Mouse (Mus musculus): ENCODE data around the gene Tnnt3. TPM values are rescaled to one million over a fixed set of nuclear protein-coding genes. Genes with fewer than 3 reads are reported as not detected.

The Tnnt3 gene
- polyA plus RNA-seq, 1 experiment from 2014 or later = 16.0 TPM

- no peak for ATAC-seq (replicated peaks; ENCODE audit: insufficient number of reproducible peaks, low FRiP score, low TSS enrichment)
- Histone ChIP-seq H3K27ac (ENCODE audit: low read depth, low read length) (peak overlapping the region; percentile 86), H3K36me3 (ENCODE audit: control insufficient read depth, insufficient read depth, low read length) (no peaks in the 10 kb centered on the region), H3K4me3 (ENCODE audit: low read depth, low read length) (0 out of 2 replicates have a peak overlapping the region, but pooled peaks have one; percentile 14), H3K4me1 (ENCODE audit: control insufficient read depth, insufficient read depth, low read length) (peaks cover 44% of the 10 kb centered on the region), H3K9me3 (replicated peaks; ENCODE audit: control insufficient read depth, low read length) (no peaks in the 10 kb centered on the region), H3K9ac (ENCODE audit: low read depth, low read length) (peak overlapping the region; percentile 69), H3K4me2 (peak overlapping the region; percentile 45), H3K27me3 (ENCODE audit: control insufficient read depth, insufficient read depth, low read length) (no peaks in the 10 kb centered on the region)
- 45% methylated on average over 15 of the region's 15 CpGs for WGBS (ENCODE audit: insufficient replicate concordance)
Measured at GRCm38 (mm10) chr7:142471884-142472570, 26.6 kb upstream of the Tnnt3 start.

GRCm38 (mm10) chr7:142472936-142473335 lies 25.7 kb upstream of the Tnnt3 start:
- Histone ChIP-seq H3K27ac (ENCODE audit: low read depth, low read length) (0 out of 2 replicates have a peak overlapping the region, but pooled peaks have one; percentile 86), H3K4me2 (peak overlapping the region; percentile 12; the same call in 1 of the 2 replicates), H3K36me3 (ENCODE audit: control insufficient read depth, insufficient read depth, low read length) (no peaks in the 10 kb centered on the region), H3K9ac (ENCODE audit: low read depth, low read length) (0 out of 2 replicates have a peak overlapping the region, but pooled peaks have one; percentile 69), H3K27me3 (ENCODE audit: control insufficient read depth, insufficient read depth, low read length) (no peaks in the 10 kb centered on the region), H3K9me3 (replicated peaks; ENCODE audit: control insufficient read depth, low read length) (no peaks in the 10 kb centered on the region), H3K4me1 (ENCODE audit: control insufficient read depth, insufficient read depth, low read length) (peaks cover 45% of the 10 kb centered on the region), H3K4me3 (ENCODE audit: low read depth, low read length) (no peak overlapping the region)
- WGBS (ENCODE audit: insufficient replicate concordance) = 91% methylated on average over 4 of the region's 4 CpGs
- no peak for ATAC-seq (replicated peaks; ENCODE audit: insufficient number of reproducible peaks, low FRiP score, low TSS enrichment)

DNA sequence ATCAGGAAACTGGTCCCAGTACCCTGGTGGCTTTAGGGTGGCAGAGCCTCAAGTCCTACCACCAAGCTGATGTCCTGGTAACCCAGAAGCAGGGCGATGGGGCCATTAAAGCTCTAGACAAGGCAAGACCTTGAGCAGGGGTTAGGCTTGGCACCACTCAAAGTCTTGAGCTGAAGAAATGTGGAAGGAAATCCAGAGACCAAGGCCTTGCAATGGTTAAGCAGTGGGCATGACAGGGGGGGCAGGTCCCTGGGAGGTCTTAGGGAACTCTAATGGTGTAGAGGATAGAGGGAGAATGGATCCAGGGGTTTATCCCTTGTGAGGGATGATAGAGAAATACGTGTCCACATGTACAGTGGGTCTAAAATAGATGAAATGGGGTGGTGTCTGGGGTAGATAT lies 25.2 kb upstream of the Tnnt3 start:
- Histone ChIP-seq H3K4me2 (peak overlapping the region; percentile 12; the same call in 1 of the 2 replicates), H3K27ac (ENCODE audit: low read depth, low read length) (no peak overlapping the region)

DNA sequence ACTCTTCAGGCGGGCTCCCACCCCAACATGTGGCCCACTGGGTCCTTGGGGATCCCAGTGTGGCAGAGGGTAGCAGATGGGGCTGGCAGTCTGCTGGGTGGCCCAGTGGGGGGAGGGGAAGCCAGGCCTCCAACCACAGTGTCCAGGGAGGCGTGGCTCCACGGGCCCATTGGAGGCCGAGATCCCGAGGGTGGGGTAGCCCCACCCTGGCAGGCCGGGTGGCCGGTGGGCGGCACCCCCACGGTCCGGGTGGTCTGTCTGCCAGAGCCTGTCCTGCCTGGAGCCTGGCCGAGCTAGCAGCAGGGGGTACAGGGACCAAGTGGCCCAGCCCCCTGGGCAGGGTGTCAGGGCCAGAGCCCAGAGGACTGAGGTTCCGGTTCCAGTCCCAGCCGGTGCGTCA lies 23.8 kb upstream of the Tnnt3 start:
- Histone ChIP-seq H3K27me3 (ENCODE audit: control insufficient read depth, insufficient read depth, low read length) (no peaks in the 10 kb centered on the region), H3K36me3 (ENCODE audit: control insufficient read depth, insufficient read depth, low read length) (no peaks in the 10 kb centered on the region), H3K4me2 (no peak overlapping the region), H3K4me3 (ENCODE audit: low read depth, low read length) (no peak overlapping the region), H3K27ac (ENCODE audit: low read depth, low read length) (peak overlapping the region; percentile 5; the same call in 1 of the 2 replicates), H3K4me1 (ENCODE audit: control insufficient read depth, insufficient read depth, low read length) (peaks cover 56% of the 10 kb centered on the region), H3K9me3 (replicated peaks; ENCODE audit: control insufficient read depth, low read length) (no peaks in the 10 kb centered on the region), H3K9ac (ENCODE audit: low read depth, low read length) (no peak overlapping the region; the same call in 1 of the 2 replicates)
- WGBS (ENCODE audit: insufficient replicate concordance) = 76% methylated on average over 14 of the region's 14 CpGs
- ATAC-seq (replicated peaks; ENCODE audit: insufficient number of reproducible peaks, low FRiP score, low TSS enrichment) = no peak

More for the DNA sequence above, 25.2 kb upstream of the Tnnt3 start:
- no peak overlapping the region for H3K4me3 ChIP-seq (ENCODE audit: low read depth, low read length)
- peaks cover 46% of the 10 kb centered on the region for H3K4me1 ChIP-seq (ENCODE audit: control insufficient read depth, insufficient read depth, low read length)
- no peak overlapping the region for H3K9ac ChIP-seq (ENCODE audit: low read depth, low read length)
- no peaks in the 10 kb centered on the region for H3K9me3 ChIP-seq (replicated peaks; ENCODE audit: control insufficient read depth, low read length)
- H3K36me3 ChIP-seq (ENCODE audit: control insufficient read depth, insufficient read depth, low read length) = no peaks in the 10 kb centered on the region
- WGBS (ENCODE audit: insufficient replicate concordance) = 90% methylated on average over 2 of the region's 2 CpGs
- ATAC-seq (replicated peaks; ENCODE audit: insufficient number of reproducible peaks, low FRiP score, low TSS enrichment) = no peak
- no peaks in the 10 kb centered on the region for H3K27me3 ChIP-seq (ENCODE audit: control insufficient read depth, insufficient read depth, low read length)

DNA sequence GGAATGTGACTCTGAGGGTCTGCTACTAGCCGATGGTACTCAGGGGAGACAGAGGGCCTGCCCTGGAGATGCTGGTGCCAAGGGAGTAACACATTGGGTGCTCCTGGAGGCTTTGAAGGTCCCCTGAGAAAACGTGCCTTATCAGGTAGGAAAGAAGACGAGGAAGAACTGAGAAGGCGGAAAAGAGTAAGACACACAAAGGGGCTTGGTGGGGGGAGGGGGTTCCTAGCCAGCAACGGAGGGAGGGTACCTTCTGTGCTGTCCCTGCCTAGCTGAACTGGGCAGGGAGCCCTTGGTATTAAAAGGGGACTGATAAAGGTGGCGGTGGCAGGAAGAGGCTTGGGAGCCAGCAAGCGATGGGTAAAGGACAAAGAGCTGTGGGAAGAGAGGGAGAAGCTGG lies 23.0 kb upstream of the Tnnt3 start:
- H3K4me2 ChIP-seq = no peak overlapping the region
- peak overlapping the region; percentile 5; the same call in 1 of the 2 replicates for H3K27ac ChIP-seq (ENCODE audit: low read depth, low read length)
- H3K36me3 ChIP-seq (ENCODE audit: control insufficient read depth, insufficient read depth, low read length) = no peaks in the 10 kb centered on the region
- H3K9ac ChIP-seq (ENCODE audit: low read depth, low read length) = no peak overlapping the region
- ATAC-seq (replicated peaks; ENCODE audit: insufficient number of reproducible peaks, low FRiP score, low TSS enrichment) = no peak
- H3K4me3 ChIP-seq (ENCODE audit: low read depth, low read length) = no peak overlapping the region
- WGBS (ENCODE audit: insufficient replicate concordance) = 39% methylated on average over 7 of the region's 7 CpGs
- H3K27me3 ChIP-seq (ENCODE audit: control insufficient read depth, insufficient read depth, low read length) = no peaks in the 10 kb centered on the region
- peaks cover 51% of the 10 kb centered on the region for H3K4me1 ChIP-seq (ENCODE audit: control insufficient read depth, insufficient read depth, low read length)
- H3K9me3 ChIP-seq (replicated peaks; ENCODE audit: control insufficient read depth, low read length) = no peaks in the 10 kb centered on the region

GRCm38 (mm10) chr7:142476271-142476670 lies 22.4 kb upstream of the Tnnt3 start:
- Histone ChIP-seq H3K27ac (ENCODE audit: low read depth, low read length) (no peak overlapping the region), H3K36me3 (ENCODE audit: control insufficient read depth, insufficient read depth, low read length) (no peaks in the 10 kb centered on the region), H3K4me3 (ENCODE audit: low read depth, low read length) (no peak overlapping the region), H3K9ac (ENCODE audit: low read depth, low read length) (no peak overlapping the region), H3K27me3 (ENCODE audit: control insufficient read depth, insufficient read depth, low read length) (no peaks in the 10 kb centered on the region), H3K9me3 (replicated peaks; ENCODE audit: control insufficient read depth, low read length) (no peaks in the 10 kb centered on the region), H3K4me1 (ENCODE audit: control insufficient read depth, insufficient read depth, low read length) (peaks cover 51% of the 10 kb centered on the region), H3K4me2 (no peak overlapping the region)
- ATAC-seq (replicated peaks; ENCODE audit: insufficient number of reproducible peaks, low FRiP score, low TSS enrichment) = no peak
- WGBS (ENCODE audit: insufficient replicate concordance) = 66% methylated on average over 5 of the region's 5 CpGs

DNA sequence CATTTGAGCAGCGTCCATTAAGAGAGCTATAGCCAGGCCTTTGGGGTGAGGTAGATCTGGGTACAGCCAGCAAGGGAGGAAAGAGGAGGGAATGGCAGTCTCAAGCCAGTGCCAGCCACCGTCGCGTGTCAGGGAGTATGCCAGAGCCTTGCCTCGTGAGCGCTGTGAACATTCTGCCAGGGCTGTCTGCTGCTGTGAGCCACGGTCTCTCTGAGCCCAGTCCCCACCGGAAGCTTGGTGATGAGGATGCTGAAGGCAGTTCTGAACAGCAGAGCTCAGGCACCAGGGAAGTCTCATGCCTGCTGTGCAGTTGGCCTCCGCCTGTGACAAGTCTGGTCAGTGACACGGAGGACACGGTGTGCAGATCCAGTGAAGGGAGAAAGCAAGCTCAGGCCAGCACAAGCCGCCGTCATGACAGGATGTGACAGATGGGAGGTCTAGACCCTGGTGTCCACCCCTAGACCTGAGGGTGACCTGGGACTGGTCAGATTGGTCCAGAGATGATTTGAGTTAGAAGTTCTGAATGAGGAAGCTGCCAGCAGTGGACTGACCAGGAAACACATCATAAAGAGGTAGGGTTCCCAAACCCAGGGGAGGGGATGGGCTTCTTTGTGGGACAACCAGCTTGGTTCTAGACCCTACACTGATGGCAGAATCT lies 21.7 kb upstream of the Tnnt3 start:
- ATAC-seq (replicated peaks; ENCODE audit: insufficient number of reproducible peaks, low FRiP score, low TSS enrichment) = no peak
- no peak overlapping the region for H3K27ac ChIP-seq (ENCODE audit: low read depth, low read length)
- H3K4me1 ChIP-seq (ENCODE audit: control insufficient read depth, insufficient read depth, low read length) = peaks cover 51% of the 10 kb centered on the region
- no peak overlapping the region for H3K9ac ChIP-seq (ENCODE audit: low read depth, low read length)
- H3K9me3 ChIP-seq (replicated peaks; ENCODE audit: control insufficient read depth, low read length) = no peaks in the 10 kb centered on the region
- no peak overlapping the region for H3K4me2 ChIP-seq
- no peaks in the 10 kb centered on the region for H3K36me3 ChIP-seq (ENCODE audit: control insufficient read depth, insufficient read depth, low read length)
- no peaks in the 10 kb centered on the region for H3K27me3 ChIP-seq (ENCODE audit: control insufficient read depth, insufficient read depth, low read length)
- H3K4me3 ChIP-seq (ENCODE audit: low read depth, low read length) = no peak overlapping the region
- WGBS (ENCODE audit: insufficient replicate concordance) = 80% methylated on average over 13 of the region's 13 CpGs

DNA sequence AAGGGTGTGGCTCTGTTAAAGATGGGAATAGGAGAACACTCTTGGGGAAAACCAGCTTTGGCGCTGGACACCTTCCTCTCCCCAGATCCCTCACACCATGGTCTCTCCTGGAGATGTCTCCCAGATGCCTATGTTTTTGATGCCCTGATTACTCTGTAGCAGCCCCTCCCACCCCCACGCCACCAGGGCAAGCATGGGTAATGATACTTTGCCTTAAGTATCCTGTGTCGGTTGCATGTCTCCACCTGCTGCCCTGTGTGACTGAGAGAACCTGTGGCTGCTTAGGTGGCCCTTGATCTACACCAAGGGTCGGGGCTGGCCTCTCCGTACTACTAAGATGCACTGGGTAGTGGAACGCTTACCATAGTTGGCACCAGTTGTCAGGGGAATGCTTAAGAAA lies 20.6 kb upstream of the Tnnt3 start:
- Histone ChIP-seq H3K4me1 (ENCODE audit: control insufficient read depth, insufficient read depth, low read length) (peaks cover 54% of the 10 kb centered on the region), H3K36me3 (ENCODE audit: control insufficient read depth, insufficient read depth, low read length) (no peaks in the 10 kb centered on the region), H3K27me3 (ENCODE audit: control insufficient read depth, insufficient read depth, low read length) (no peaks in the 10 kb centered on the region), H3K4me2 (no peak overlapping the region), H3K4me3 (ENCODE audit: low read depth, low read length) (no peak overlapping the region), H3K9me3 (replicated peaks; ENCODE audit: control insufficient read depth, low read length) (no peaks in the 10 kb centered on the region), H3K27ac (ENCODE audit: low read depth, low read length) (no peak overlapping the region; the same call in 1 of the 2 replicates), H3K9ac (ENCODE audit: low read depth, low read length) (no peak overlapping the region)
- WGBS (ENCODE audit: insufficient replicate concordance) = 83% methylated on average over 6 of the region's 6 CpGs
- ATAC-seq (replicated peaks; ENCODE audit: insufficient number of reproducible peaks, low FRiP score, low TSS enrichment) = no peak

All from heart, embryonic 11.5 days (tissue).